Mouse (Mus musculus) left cerebral cortex, adult 8-10 months (tissue): Measurements from ENCODE around the gene Apopt1. TPM values are rescaled to one million over a fixed set of nuclear protein-coding genes. Genes with fewer than 3 reads are reported as not detected.
A peak's percentile ranks its signal among the peaks of the same experiment; 100 is the strongest.

Experiments used
- DNase-seq, 2 experiments: peaks; one replicate each; pipeline ENCODE4 v3.0.0; 2022; ENCODE audit warnings: low spot score in 2 of 2
- total RNA-seq, 4 experiments: library from RNA; stranded (reverse); gene quantifications; 2 replicates each; pipeline ENCODE4 v1.2.4; 2022

The Apopt1 gene
- 10 to 100 TPM; 38.6 to 41.1 (median 39.6) TPM for total RNA-seq

- peak; percentile 80 to 85 for DNase-seq
These were observed at the start of gene Apopt1, which contains the start of gene Bag5 for GRCm38 (mm10) chr12:111713004-111713651. TSS of gene Apopt1 (plus strand) at chr12:111713261. TSS of gene Bag5 (minus strand) at chr12:111713257.

DNA sequence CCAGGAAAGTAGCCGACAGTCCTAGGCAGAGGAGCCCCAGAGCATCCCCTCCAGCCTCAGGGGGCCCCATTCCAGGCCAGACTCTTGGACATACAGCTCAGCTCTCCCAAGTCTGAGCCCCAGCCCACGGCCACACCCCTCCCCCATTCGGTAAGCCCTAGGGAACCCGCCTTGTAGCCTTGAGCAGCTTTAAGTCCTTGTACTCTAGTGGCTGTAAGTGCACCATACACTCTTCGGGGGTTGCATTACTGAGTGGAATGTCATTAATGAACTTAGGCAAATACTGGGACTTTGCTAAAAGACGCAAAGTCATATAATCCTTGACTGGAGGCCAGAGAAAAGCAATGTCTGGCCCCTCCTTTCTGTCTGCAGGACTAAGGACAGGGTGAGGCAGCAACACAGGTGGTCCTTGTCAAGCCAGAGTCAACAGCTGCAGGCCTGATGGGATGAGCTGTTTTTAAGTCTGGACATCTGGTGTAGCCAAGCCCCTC lies 48.9 kb upstream of the Apopt1 start:
- DNase-seq: no peak

DNA sequence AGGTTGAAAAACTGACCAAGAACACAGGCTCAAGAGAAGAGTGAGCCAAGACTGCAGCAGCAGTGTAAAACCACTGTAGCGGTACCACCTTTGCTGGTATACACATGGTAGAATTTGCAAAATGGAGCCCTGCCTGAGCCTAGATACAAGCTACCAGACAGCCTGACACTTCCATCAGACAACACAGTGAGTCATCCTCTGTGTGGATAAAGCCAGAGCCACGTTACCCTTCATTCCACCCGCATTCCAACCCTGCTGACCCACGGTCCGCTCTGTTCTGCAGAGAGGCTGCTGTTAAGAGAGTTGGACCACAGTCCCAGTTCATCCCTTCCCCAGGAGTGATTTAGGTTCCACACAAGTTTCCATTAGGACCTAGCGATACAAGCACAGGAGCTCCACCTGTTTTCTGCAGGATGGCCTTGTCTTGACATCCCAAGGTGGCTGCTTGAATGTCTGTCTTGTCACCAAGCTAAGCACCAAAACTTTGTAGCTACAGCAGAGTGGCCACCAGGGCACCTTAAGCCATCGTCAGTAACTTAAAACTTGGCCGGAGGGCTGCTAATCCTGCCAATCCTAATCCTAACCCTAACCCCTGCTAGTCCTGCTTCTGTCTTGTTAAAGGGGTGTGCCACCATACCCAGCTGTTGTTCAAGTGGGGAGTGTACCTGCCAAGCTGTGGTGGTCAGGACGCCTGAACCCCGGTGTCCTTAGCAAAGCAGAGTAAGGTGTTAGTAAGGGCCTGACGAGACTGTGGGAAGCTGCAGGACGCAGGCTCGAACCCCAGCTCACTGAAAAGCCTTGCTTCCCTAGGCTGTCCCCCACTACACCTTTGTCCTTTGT lies 47.8 kb upstream of the Apopt1 start:
- DNase-seq: no peak

DNA sequence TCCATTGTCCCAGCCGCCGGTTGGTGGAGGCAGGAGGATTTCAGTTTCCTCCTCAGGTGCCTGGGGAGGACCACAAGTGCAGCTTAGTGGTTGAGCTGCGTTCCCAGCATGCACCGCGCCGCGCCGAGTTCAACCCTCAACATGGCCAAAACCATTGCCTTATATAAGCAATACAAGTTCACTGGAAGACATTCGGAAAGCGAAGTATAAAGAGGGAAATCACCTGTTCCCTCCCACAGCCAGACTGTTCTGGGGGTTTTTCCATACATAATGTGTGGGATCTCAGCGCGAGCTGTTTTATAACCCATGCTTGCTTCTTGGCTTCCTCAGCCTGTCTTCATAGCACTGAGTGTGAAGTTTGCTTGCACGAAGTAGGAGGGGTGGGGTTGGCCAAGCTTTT lies 46.7 kb upstream of the Apopt1 start:
- peak; percentile 69 to 88 for DNase-seq

DNA sequence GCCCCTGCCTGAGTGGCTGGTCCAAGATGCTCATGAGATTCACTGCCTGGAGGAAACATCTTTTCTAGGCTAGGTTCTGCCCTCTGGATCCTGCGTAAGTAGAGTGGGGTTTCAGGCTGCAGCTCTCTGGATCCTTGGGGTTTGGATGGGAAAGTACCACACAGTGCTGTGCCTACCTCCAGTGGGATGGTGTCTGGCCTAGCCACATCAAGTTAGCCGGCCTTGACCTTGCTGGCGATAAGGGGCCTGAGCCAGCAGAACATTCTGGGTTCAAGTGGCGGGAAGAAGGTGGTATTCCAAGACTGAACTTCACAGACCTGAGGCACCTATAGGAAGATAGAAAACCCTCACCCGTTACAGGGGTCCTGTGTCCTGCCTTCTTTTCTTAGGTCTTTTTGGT lies 45.6 kb upstream of the Apopt1 start:
- no peak for DNase-seq

DNA sequence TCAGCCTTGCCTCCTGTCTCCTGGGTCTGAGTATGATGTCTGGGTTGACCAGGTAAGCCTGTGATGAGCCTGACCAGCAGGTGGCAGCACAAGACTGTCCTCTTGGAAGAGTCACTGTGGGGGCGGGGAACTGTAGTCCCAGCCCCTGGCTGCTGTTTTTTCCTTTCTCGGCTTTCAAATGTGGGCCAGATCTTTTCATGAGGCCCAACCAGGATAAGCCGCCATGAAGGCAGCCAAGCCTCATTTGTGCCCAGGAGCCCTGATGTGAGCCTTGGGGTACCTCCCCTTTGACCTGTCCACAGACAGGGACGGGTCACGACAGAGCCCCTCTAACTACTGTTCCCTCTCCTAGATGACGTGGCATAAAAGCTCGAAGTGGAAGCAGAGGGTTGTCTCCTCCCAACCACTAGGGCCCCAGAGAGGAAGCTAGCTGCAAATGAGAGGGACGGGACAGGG lies 44.6 kb upstream of the Apopt1 start:
- peak; percentile 92 to 93 for DNase-seq

GRCm38 (mm10) chr12:111669000-111669788 lies 43.9 kb upstream of the Apopt1 start:
- DNase-seq: no peak

DNA sequence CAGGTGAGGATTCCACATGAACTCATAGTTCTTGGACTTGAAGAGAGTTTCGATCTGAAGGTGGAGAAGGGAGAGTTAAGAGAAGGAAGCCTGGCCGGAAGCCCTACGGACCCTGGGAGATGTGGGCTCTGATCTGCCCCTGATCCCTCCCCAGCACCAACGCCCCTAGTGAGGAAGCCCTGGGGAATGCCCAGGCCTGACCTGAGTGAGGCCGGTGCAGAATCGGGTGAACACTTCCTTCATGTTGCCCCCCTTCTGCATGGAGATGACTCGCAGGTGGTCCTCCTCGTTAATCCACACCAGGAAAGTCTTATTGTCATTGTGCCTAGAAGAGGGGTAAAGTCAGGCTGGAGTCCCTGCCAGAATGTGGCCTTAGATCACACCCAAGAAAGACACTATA lies 43.1 kb upstream of the Apopt1 start:
- DNase-seq: no peak

DNA sequence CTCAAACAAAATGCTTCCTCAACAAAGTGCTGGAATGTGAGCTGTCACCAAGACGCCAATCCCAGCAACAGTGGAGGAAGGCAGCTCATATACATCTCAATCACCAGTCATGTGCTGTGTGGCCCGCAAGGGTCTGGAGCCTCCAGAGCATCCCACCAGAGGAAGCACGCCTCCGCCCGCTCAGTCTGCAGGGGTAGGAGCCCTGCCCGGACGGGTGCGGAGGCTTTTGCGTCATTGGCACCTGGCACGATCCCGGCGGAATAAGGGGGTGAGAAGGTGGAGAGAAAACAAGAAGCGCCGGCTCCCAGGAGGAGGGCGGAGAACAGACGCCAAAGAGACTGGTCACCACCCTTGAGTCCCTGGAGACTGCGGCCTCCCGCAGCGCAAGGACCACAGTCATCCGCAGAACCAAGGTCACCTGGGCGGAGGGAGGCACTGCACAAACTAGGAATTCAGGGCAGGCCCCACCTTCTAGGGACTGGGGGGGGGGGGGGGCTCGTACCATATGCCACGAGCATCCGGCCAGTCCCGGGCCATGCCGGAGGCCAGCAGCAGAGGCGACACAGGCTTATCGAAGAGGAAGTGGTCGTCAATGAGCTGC lies 42.6 kb upstream of the Apopt1 start:
- no peak for DNase-seq

GRCm38 (mm10) chr12:111670976-111671375 lies 42.1 kb upstream of the Apopt1 start:
- no peak for DNase-seq

- peak; percentile 74 to 81 for DNase-seq
These were observed 41.6 kb upstream of the Apopt1 start for GRCm38 (mm10) chr12:111671431-111671902.

- DNase-seq: peak; percentile 92 to 95
These were observed 40.9 kb upstream of the Apopt1 start, which contains the start of gene Ckb for GRCm38 (mm10) chr12:111672176-111672575. TSS of gene Ckb (minus strand) at chr12:111672338.

- DNase-seq: no peak
These were observed 40.5 kb upstream of the Apopt1 start for GRCm38 (mm10) chr12:111672581-111672980.

- DNase-seq: no peak
These were observed 38.1 kb upstream of the Apopt1 start for GRCm38 (mm10) chr12:111674850-111675486.

- no peak for DNase-seq
These were observed 37.1 kb upstream of the Apopt1 start for GRCm38 (mm10) chr12:111675797-111676580.

DNA sequence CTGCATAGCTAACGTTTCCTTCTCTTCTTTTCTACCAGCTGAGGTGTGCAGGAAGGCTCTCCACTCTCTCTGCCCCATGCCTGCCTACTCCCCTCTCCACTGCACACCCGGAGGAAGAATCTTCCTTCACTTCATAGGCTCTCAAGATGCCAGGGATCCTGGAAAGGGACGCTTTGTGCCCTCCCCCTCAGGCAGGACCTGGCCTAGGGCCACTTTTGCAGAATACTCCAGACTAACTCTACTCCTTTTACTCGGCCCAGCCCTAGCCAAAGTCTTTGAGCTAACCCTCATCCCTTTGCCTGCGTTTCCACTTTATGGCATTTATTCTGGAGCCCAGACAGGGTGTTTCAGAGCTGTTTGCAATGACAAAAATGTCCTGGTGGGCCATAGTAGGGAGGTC lies 35.6 kb upstream of the Apopt1 start:
- no peak for DNase-seq

DNA sequence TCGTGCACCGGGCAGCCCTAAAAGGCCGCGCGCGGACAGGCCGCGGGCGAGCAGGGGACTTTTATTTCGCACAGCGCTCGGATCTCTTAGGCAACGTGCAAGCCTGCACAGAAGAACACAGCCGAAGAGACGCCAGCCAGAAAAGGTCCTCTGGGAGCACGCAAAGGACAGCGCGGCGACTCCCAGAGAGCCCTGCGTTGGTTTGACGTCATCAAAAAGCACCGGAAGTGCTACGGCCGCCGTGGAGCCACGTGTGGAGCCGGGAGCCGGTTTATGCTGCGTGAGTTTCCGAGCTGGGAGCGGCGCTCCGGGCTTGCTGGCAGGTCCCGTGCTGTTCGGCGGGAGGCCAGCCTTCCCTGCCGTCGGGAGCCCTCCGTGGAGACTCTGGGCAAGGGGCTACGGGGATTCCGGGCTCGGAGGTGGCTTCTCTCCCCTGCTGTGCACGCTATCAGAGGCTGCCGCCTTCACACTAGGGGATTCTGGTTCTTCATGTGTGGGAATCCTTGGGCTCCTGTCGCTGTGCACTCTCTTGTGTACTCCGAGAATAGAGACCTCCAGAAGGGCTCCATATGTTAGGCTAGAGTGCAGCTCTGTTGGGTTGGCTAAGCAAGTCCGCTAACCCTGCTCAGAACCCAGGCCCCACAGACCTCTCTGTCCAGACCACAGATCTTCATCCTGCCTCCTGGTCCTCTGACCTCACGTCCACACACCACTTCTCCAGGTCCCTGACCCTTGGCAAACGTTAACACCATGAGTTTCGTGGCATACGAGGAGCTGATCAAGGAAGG lies 35.0 kb upstream of the Apopt1 start, which contains the start of gene Trmt61a:
Trmt61a (plus strand) TSS at position 224 of the 788 bp plus-strand sequence.
- DNase-seq: peak in 1 of 2 experiments; percentile 86

GRCm38 (mm10) chr12:111678670-111678933 lies 34.5 kb upstream of the Apopt1 start:
- DNase-seq: no peak

DNA sequence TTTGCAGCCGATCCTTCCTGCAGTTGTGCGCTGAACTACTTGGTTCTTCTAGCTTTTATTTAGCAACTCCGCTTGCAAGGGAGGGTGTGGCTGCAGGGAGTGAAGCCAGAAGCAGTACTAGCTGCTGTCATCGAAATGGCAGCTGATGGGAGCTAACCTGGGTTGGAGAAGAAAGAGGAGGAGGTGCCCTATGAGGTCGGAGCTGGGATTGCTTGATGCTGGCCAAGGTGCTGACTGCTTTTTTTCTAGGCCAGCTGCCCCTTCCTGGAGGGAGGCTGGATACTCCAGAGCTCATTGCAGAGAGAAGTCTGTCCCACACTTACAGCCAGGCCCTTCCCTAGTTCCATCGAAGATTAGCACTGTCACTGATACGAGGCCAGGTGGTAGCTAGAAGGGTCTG lies 34.1 kb upstream of the Apopt1 start:
- no peak for DNase-seq
